Mouse (Mus musculus) cerebellum, adult 11-12 months (tissue): ENCODE data around the gene Med13l.

Experiments
- DNase-seq: peaks from one replicate; pipeline ENCODE4 v3.0.0; 2022

The Med13l gene

GRCm38 (mm10) chr5:118560385-118561085, at the start of gene Med13l:
TSS of gene Med13l (plus strand) at chr5:118560679.
- DNase-seq, result peak; percentile 54

DNA sequence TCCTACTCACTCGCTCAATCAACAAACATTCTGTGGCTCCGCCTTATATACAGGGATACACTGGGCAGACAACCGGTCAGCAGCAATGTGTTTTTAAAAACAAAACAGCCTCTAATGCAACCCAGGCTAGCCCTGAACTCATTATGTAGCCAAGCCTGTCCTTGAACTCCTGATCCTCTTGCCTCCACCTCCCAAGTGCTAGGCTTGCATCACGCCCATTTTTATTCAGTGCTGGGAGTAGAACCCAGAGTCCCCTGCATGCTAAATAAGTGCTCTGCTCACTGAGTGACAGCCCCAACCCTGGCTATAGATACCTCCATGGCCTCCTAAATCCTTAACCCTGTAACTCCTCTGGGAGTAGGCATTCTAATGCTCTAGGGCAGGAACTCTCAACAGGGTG, 49.5 kb upstream of the Med13l start:
- DNase-seq, result no peak

DNA sequence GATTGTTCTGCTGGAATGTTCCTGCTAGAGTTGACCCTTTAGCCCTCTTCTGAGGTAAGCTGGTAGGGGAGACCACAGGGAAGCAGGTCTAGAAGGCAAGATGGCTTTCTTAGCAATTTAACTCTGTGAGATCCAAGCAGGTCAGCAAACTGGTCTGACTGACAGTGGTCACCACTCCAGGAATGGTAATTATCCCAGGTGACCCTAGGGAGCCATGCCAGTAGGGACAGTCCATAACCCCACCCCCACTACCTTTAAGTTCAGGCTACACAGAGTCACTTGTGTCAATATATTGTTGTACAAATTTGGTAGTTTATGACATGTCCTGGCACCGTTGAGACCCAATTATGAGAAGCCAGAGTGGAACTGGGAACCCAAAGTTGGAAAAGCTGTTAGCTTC, 47.5 kb upstream of the Med13l start:
- no peak for DNase-seq

GRCm38 (mm10) chr5:118513629-118514526, 46.6 kb upstream of the Med13l start:
- DNase-seq, result peak; percentile 9

DNA sequence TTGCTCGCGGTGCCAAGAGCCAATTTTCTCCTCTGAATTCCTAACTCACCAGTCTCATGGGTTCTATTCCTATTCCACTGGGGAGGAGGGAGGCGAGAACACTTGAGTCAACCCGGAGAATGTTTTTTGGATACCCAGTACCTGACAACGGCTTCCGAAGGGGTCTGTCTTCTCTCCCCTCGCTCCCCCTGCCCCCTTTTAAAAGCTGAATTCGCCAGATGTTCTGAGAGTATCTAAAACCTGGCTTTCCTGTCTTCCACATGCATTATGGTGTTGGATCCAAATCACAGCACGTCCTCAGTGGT, 46.0 kb upstream of the Med13l start:
- no peak for DNase-seq

DNA sequence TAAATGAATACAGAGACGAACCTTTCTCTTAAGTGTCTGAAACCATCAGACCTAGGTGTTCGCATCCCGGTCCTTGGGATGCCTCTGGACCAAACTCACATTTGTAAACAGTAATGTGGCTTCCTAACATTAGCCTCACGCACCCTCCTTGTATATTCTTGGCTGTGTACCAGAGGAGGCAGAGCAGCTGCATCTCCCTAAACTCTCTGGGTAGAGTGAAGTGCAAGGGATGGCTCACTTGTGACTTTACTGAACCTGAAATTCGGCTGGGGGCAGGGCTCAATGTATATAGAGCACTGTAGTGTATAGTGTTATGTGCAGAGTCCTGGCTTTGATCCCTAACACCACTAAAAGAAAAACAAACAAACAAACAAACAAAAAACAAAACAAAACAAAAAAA, 45.6 kb upstream of the Med13l start:
- no peak for DNase-seq

GRCm38 (mm10) chr5:118515280-118515721, 45.2 kb upstream of the Med13l start:
- DNase-seq, result no peak

DNA sequence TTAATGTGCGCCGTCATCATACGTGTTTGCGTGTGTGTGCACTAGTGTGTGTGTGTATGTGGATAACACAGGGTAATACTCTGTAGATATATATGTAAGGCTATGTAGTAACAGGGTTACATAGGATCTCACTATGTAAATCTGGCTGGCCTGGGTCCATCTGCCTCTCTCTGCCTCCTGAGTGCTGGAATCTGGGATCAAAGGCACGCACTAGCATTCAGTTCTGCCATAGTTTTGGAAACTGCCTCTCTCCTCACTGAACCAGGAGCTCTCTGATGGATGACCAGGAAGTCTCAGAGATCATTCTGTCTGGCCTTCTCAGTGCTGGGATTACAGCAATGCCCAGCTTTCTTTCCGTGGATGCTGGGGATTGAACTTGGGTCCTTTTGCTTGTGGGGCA, 44.4 kb upstream of the Med13l start:
- no peak for DNase-seq

GRCm38 (mm10) chr5:118516470-118516869, 44.0 kb upstream of the Med13l start:
- DNase-seq, result no peak

DNA sequence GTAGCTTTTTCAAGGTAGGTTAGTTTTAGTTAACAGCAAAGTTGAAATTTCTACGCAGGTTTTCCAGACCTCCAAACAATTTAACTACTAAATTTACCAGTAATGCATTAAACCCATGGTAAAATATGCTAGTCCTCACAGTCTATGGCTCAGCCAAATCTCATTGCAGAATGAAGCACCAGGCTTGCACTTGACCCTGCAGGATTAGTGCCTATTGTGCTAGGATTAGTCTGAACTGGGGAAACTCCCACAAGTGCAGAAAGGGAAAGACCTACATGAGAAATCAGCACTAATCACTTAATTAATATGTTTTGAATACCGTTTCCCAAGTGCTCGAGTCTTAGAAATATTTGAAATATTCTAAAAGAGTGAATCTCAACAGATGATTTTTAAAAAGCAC, 40.0 kb upstream of the Med13l start:
- no peak for DNase-seq

- no peak for DNase-seq
Measured at GRCm38 (mm10) chr5:118524400-118524799, 36.1 kb upstream of the Med13l start.

DNA sequence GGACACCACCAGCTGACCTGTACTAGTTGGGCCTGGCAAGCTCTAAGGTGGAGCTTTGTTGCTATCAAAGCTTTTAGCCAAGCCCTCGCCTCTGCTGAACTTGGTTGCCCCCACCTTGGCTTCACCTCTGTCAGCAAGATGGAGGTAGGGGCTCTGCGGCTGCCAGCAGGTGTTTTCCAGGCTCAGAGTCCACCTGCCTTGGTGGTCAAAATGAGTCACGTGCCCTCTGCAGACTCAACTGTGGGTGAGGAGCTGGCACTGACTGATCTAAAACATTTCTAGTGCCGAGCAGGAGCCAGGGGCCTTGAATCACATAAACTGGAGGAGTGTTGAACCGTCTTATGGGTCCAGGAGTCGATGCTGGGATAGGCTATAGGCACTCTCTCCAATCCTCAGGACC, 34.8 kb upstream of the Med13l start:
- DNase-seq, result no peak

GRCm38 (mm10) chr5:118526504-118526903, 34.0 kb upstream of the Med13l start:
- DNase-seq, result no peak

GRCm38 (mm10) chr5:118529241-118529640, 31.2 kb upstream of the Med13l start:
- DNase-seq, result no peak

DNA sequence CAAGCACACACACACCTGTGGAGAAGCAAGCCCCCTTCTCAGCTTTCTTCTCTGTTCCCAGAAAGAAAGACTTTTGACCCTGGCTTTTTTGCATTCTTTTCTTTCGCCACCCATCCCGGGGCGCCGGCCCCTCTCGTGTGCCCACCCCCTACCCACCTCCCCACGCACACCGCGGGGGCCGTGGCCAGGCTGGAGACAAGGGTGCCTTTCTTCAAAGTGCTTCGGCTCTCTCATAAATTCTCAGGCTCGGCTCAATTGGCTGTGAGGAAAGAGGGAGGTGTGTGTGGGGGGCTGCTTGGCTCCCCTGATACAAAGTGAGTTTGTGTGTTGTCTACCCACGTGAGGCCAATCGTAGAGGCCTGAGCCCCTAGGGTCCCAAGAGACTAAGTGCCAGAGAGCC, 28.4 kb upstream of the Med13l start:
- no peak for DNase-seq

GRCm38 (mm10) chr5:118532659-118533058, 27.8 kb upstream of the Med13l start:
- no peak for DNase-seq

- DNase-seq, result no peak
Measured at GRCm38 (mm10) chr5:118534407-118534921, 26.0 kb upstream of the Med13l start.

GRCm38 (mm10) chr5:118535130-118535529, 25.3 kb upstream of the Med13l start:
- DNase-seq, result no peak

DNA sequence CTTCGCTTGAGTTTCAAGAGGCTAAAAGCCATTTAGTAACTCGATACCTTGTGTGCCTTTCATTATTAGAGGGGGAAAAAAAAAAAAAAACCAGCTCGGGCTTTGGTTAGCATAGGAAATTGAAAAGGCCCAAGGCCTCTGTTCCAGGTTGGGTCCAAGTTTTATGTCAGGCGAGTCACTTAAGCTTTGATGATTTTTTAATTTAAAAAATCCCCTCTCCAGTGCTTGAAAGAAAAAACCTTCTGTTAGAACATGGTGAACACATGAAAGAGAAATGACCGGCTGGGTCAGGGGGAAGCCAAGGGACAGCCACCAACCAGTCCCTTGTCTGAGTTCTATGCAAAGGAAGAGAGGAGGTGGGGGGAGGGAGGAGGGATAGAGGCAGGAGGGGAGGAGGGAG, 22.0 kb upstream of the Med13l start:
- no peak for DNase-seq

- DNase-seq, result no peak
Measured at GRCm38 (mm10) chr5:118543816-118544215, 16.7 kb upstream of the Med13l start.

GRCm38 (mm10) chr5:118550493-118550892, 10.0 kb upstream of the Med13l start:
- no peak for DNase-seq

GRCm38 (mm10) chr5:118553290-118553689, 7.2 kb upstream of the Med13l start:
- no peak for DNase-seq

DNA sequence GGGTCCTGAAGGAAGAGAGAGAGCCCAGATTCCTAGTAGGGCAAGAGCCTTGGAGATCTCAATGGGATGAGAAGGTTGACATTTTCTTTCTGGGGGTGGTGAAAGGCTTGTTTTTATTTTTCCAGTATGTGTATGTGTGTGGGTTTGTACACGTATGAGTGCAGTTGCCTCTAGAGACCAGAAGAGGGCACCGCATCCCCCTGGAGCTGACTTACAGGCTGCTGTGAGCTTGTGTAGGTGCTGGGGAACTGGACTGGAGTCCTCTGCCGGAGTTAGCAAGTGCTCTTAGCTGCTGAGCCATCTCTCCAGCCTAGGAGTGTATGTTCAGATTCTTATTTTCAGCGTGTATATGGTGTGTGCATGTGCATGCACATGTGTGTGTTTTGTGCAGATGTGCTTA, 5.2 kb upstream of the Med13l start:
- DNase-seq, result no peak

GRCm38 (mm10) chr5:118556387-118556937, 4.0 kb upstream of the Med13l start:
- no peak for DNase-seq
